Mouse (Mus musculus) MEL (cell line): ENCODE results near the gene Ttc9. TPM values are rescaled to one million over a fixed set of nuclear protein-coding genes. Genes with fewer than 3 reads are reported as not detected.

ENCODE experiments used
- DNase-seq: peaks from one replicate; pipeline ENCODE4 v3.0.0; 2011; ENCODE audit warnings: low read depth, low spot score
- H3K27ac ChIP-seq: 2 replicates; pipeline ENCODE4 v1.5.1; 2012; ENCODE audit warnings: low read depth, mild to moderate bottlenecking, control low read depth, low read length, moderate library complexity; ENCODE audit not compliant: control insufficient read depth
- H3K27me3 ChIP-seq, 2 experiments: fragments of 150-350 bp in 1 of 2; sonication (generic) in 1 of 2; 2 replicates each; pipeline ENCODE4 v1.6.1; 2012; ENCODE audit warnings: low read length in 2 of 2, mild to moderate bottlenecking in 2 of 2, improper control_type of control experiment in 1 of 2, moderate library complexity in 1 of 2; ENCODE audit not compliant: insufficient read depth in 2 of 2, control insufficient read depth in 1 of 2
- H3K36me3 ChIP-seq, 2 experiments: 2 replicates each; pipeline ENCODE4 v1.6.1; 2012 to 2014; ENCODE audit warnings: low read length in 2 of 2, improper control_type of control experiment in 1 of 2, inconsistent platforms in 1 of 2, mild to moderate bottlenecking in 1 of 2; ENCODE audit not compliant: insufficient read depth in 2 of 2, control insufficient read depth in 1 of 2
- H3K4me1 ChIP-seq, 2 experiments: fragments of 150-350 bp in 1 of 2; sonication (generic) in 1 of 2; 2 replicates each; pipeline ENCODE4 v1.6.1; 2012; ENCODE audit warnings: low read length in 2 of 2, improper control_type of control experiment in 1 of 2, mild to moderate bottlenecking in 1 of 2; ENCODE audit not compliant: insufficient read depth in 2 of 2, control insufficient read depth in 1 of 2
- H3K4me3 ChIP-seq, 2 experiments: fragments of 150-350 bp in 1 of 2; sonication (generic) in 1 of 2; 2 replicates each; pipeline ENCODE4 v1.5.1; 2012; ENCODE audit warnings: low read depth in 2 of 2, low read length in 2 of 2, mild to moderate bottlenecking in 2 of 2, moderate library complexity in 2 of 2, control low read depth in 1 of 2, improper control_type of control experiment in 1 of 2; ENCODE audit not compliant: control insufficient read depth in 1 of 2, insufficient read depth in 1 of 2
- H3K79me2 ChIP-seq: 2 replicates; pipeline ENCODE4 v1.6.1; 2012; ENCODE audit warnings: mild to moderate bottlenecking, low read length, moderate library complexity; ENCODE audit not compliant: control insufficient read depth, poor library complexity, insufficient read depth
- H3K9ac ChIP-seq: 2 replicates; pipeline ENCODE4 v1.6.1; 2012; ENCODE audit warnings: low read depth, mild to moderate bottlenecking, control low read depth, low read length, moderate library complexity; ENCODE audit not compliant: control insufficient read depth, poor library complexity, severe bottlenecking
- H3K9me3 ChIP-seq: fragments of 150-350 bp; sonication (generic); replicated peaks from 2 replicates; pipeline ENCODE4 v1.6.1; 2012; ENCODE audit warnings: mild to moderate bottlenecking, low read length, improper control_type of control experiment, moderate library complexity; ENCODE audit not compliant: insufficient read depth
- BHLHE40 ChIP-seq: IDR thresholded peaks from 2 replicates; pipeline ENCODE4 v1.6.1; 2012; ENCODE audit warnings: low read depth, mild to moderate bottlenecking, inconsistent platforms, low read length, improper control_type of control experiment, borderline replicate concordance
- CHD1 ChIP-seq: IDR thresholded peaks from 2 replicates; pipeline ENCODE4 v1.6.1; 2012; ENCODE audit warnings: low read depth, mild to moderate bottlenecking, inconsistent platforms, low read length, improper control_type of control experiment
- CTCF ChIP-seq, 3 experiments: IDR thresholded peaks in 2 of 3; conservative IDR thresholded peaks in 1 of 3; 2 replicates each; pipeline ENCODE4 v1.5.1; 2011 to 2012; ENCODE audit warnings: low read length in 3 of 3, low read depth in 2 of 3, mild to moderate bottlenecking in 2 of 3, improper control_type of control experiment in 1 of 3, inconsistent platforms in 1 of 3, mixed read lengths in 1 of 3, moderate library complexity in 1 of 3; ENCODE audit not compliant: control insufficient read depth in 1 of 3, insufficient read depth in 1 of 3, poor library complexity in 1 of 3, severe bottlenecking in 1 of 3
- E2F4 ChIP-seq: IDR thresholded peaks from 2 replicates; pipeline ENCODE4 v1.6.1; 2011; ENCODE audit warnings: low read depth, low read length, improper control_type of control experiment, borderline replicate concordance
- ELF1 ChIP-seq: IDR thresholded peaks from 2 replicates; pipeline ENCODE4 v1.6.1; 2014; ENCODE audit warnings: low read depth, mild to moderate bottlenecking, inconsistent platforms, low read length, improper control_type of control experiment, moderate library complexity
- EP300 ChIP-seq, 2 experiments: IDR thresholded peaks; 2 replicates each; pipeline ENCODE4 v1.6.1; 2011; ENCODE audit warnings: improper control_type of control experiment in 2 of 2, low read length in 2 of 2, low read depth in 1 of 2, mild to moderate bottlenecking in 1 of 2
- ETS1 ChIP-seq: IDR thresholded peaks from 2 replicates; pipeline ENCODE4 v1.6.1; 2012; ENCODE audit warnings: low read depth, mild to moderate bottlenecking, inconsistent platforms, low read length, improper control_type of control experiment, moderate library complexity
- GATA1 ChIP-seq: IDR thresholded peaks from 2 replicates; pipeline ENCODE4 v1.6.1; 2011; ENCODE audit warnings: low read depth, low read length, improper control_type of control experiment
- HCFC1 ChIP-seq: IDR thresholded peaks from 2 replicates; pipeline ENCODE4 v1.6.1; 2012; ENCODE audit warnings: low read depth, mild to moderate bottlenecking, inconsistent platforms, low read length, improper control_type of control experiment, moderate library complexity
- JUND ChIP-seq: IDR thresholded peaks from 2 replicates; pipeline ENCODE4 v1.6.1; 2011; ENCODE audit warnings: low read depth, mild to moderate bottlenecking, improper control_type of control experiment, low read length
- KAT2A ChIP-seq: conservative IDR thresholded peaks from 2 replicates; pipeline ENCODE4 v1.6.1; 2012; ENCODE audit warnings: low read depth, low read length, improper control_type of control experiment, inconsistent platforms
- MAX ChIP-seq: IDR thresholded peaks from 2 replicates; pipeline ENCODE4 v1.6.1; 2011; ENCODE audit warnings: low read length, improper control_type of control experiment
- MXI1 ChIP-seq: IDR thresholded peaks from 2 replicates; pipeline ENCODE4 v1.6.1; 2011; ENCODE audit warnings: mild to moderate bottlenecking, low read depth, low read length, improper control_type of control experiment
- MYB ChIP-seq: IDR thresholded peaks from 2 replicates; pipeline ENCODE4 v1.6.1; 2011; ENCODE audit warnings: mild to moderate bottlenecking, low read depth, low read length, improper control_type of control experiment
- MYC ChIP-seq: IDR thresholded peaks from 2 replicates; pipeline ENCODE4 v1.6.1; 2011; ENCODE audit warnings: low read depth, mild to moderate bottlenecking, low read length, improper control_type of control experiment, moderate library complexity
- NELFE ChIP-seq: IDR thresholded peaks from 2 replicates; pipeline ENCODE4 v1.6.1; 2011; ENCODE audit warnings: low read depth, low read length, improper control_type of control experiment
- POLR2AphosphoS5 ChIP-seq: IDR thresholded peaks from 2 replicates; pipeline ENCODE4 v1.6.1; 2012; ENCODE audit warnings: low read depth, borderline replicate concordance, mild to moderate bottlenecking, inconsistent platforms, low read length, moderate library complexity, mixed read lengths
- RCOR1 ChIP-seq: IDR thresholded peaks from 2 replicates; pipeline ENCODE4 v1.6.1; 2012; ENCODE audit warnings: low read depth, mild to moderate bottlenecking, inconsistent platforms, low read length, improper control_type of control experiment
- SIN3A ChIP-seq: IDR thresholded peaks from 2 replicates; pipeline ENCODE4 v1.6.1; 2012; ENCODE audit warnings: low read length, improper control_type of control experiment, inconsistent platforms
- SMC3 ChIP-seq: IDR thresholded peaks from 2 replicates; pipeline ENCODE4 v1.6.1; 2011; ENCODE audit warnings: low read depth, low read length, improper control_type of control experiment
- TAL1 ChIP-seq: IDR thresholded peaks from 2 replicates; pipeline ENCODE4 v1.6.1; 2012; ENCODE audit warnings: mild to moderate bottlenecking, inconsistent platforms, low read length, moderate library complexity, mixed read lengths
- TBP ChIP-seq: IDR thresholded peaks from 2 replicates; pipeline ENCODE4 v1.8.0; 2011; ENCODE audit warnings: low read depth, low read length, improper control_type of control experiment
- TCF12 ChIP-seq: IDR thresholded peaks from 2 replicates; pipeline ENCODE4 v1.6.1; 2014; ENCODE audit warnings: low read depth, mild to moderate bottlenecking, inconsistent platforms, low read length, improper control_type of control experiment, moderate library complexity
- UBTF ChIP-seq: IDR thresholded peaks from 2 replicates; pipeline ENCODE4 v1.6.1; 2012; ENCODE audit warnings: low read depth, mild to moderate bottlenecking, inconsistent platforms, low read length, improper control_type of control experiment, moderate library complexity, borderline replicate concordance; ENCODE audit not compliant: insufficient read depth
- USF1 ChIP-seq: IDR thresholded peaks from 2 replicates; pipeline ENCODE4 v1.6.1; 2014; ENCODE audit warnings: low read depth, mild to moderate bottlenecking, inconsistent platforms, low read length, improper control_type of control experiment, moderate library complexity
- ZKSCAN1 ChIP-seq: IDR thresholded peaks from 2 replicates; pipeline ENCODE4 v1.6.1; 2012; ENCODE audit warnings: low read depth, mild to moderate bottlenecking, inconsistent platforms, low read length, improper control_type of control experiment, moderate library complexity
- polyA plus RNA-seq, 2 experiments: library from polyadenylated mRNA; stranded (reverse) in 1 of 2; unstranded in 1 of 2; fragments of >175 nt in 1 of 2; fragments of >200 nt in 1 of 2; gene quantifications; 2 replicates each; pipeline versions ENCODE4 v1.2.1 to v1.2.4; 2012; ENCODE audit warnings: low replicate concordance in 2 of 2, low read depth in 1 of 2; ENCODE audit not compliant: insufficient read length in 2 of 2, insufficient read depth in 1 of 2, missing spikeins in 1 of 2
- total RNA-seq: library from RNA; depleted of rRNA; stranded (reverse); fragments of 300-350 nt; gene quantifications from 2 replicates; pipeline ENCODE4 v1.2.3, GENCODE M21; 2012

The Ttc9 gene
- total and polyA plus RNA-seq, 3 experiments, result not detected

- TF ChIP-seq MYB, result no peak
- TF ChIP-seq CTCF (IDR thresholded peaks at IDR 0.05 in 2 of 3, conservative IDR thresholded peaks at IDR 0.05 in 1 of 3; ENCODE audit: control insufficient read depth in 1 of 3, insufficient read depth in 1 of 3, low read depth in 2 of 3, low read length in 3 of 3, poor library complexity in 1 of 3, severe bottlenecking in 1 of 3), result no peak
- TF ChIP-seq HCFC1, result peak; percentile 99
- TF ChIP-seq SMC3, result no peak
- TF ChIP-seq MYC, result 0 out of 2 replicates have a peak, but pooled peaks have one; percentile 41
- TF ChIP-seq KAT2A, result peak; percentile 90
- TF ChIP-seq USF1, result peak; percentile 39; the same call in 1 of the 2 replicates
- peak; percentile 99 for TF ChIP-seq SIN3A
- peak; percentile 53; the same call in 1 of the 2 replicates for TF ChIP-seq ZKSCAN1
- peak in 1 of 2 experiments; percentile 69; a peak in 2 of 4 replicates for TF ChIP-seq EP300 (IDR thresholded peaks at IDR 0.05; ENCODE audit: low read depth in 1 of 2, low read length in 2 of 2)
- TF ChIP-seq BHLHE40, result no peak
- peak; percentile 73 for TF ChIP-seq NELFE
- TF ChIP-seq MAX, result no peak; the same call in 1 of the 2 replicates
- peak; percentile 90 for TF ChIP-seq MXI1
- TF ChIP-seq RCOR1, result no peak; the same call in 1 of the 2 replicates
- no peak for TF ChIP-seq POLR2AphosphoS5
Measured at GRCm38 (mm10) chr12:81594902-81595671, 36.0 kb upstream of the Ttc9 start, which contains the start of gene Med6 (continued).

GRCm38 (mm10) chr12:81596547-81597262, 34.3 kb upstream of the Ttc9 start:
- Histone ChIP-seq H3K9ac (peak overlapping the region; percentile 37), H3K27me3 (peaks cover 3 to 4% of the 10 kb centered on the region in 2 experiments), H3K36me3 (peaks cover 0 to 15% of the 10 kb centered on the region in 2 experiments; a peak in 2 of 4 replicates), H3K4me1 (peaks cover 5 to 7% of the 10 kb centered on the region in 2 experiments; a peak in 3 of 4 replicates), H3K9me3 (no peaks in the 10 kb centered on the region), H3K27ac (peak overlapping the region; percentile 62), H3K4me3 (peak overlapping the region; percentile 18 to 25), H3K79me2 (peaks cover 9% of the 10 kb centered on the region)
- DNase-seq, result peak; percentile 59
- TF ChIP-seq TCF12 (peak; percentile 43; the same call in 1 of the 2 replicates), TBP (no peak), E2F4 (no peak), JUND (no peak), CTCF (IDR thresholded peaks at IDR 0.05 in 2 of 3, conservative IDR thresholded peaks at IDR 0.05 in 1 of 3; ENCODE audit: control insufficient read depth in 1 of 3, insufficient read depth in 1 of 3, low read depth in 2 of 3, low read length in 3 of 3, poor library complexity in 1 of 3, severe bottlenecking in 1 of 3) (no peak), ELF1 (no peak), GATA1 (peak; percentile 38; the same call in 1 of the 2 replicates), UBTF (no peak), RCOR1 (0 out of 2 replicates have a peak, but pooled peaks have one; percentile 6), TAL1 (0 out of 2 replicates have a peak, but pooled peaks have one; percentile 24), EP300 (IDR thresholded peaks at IDR 0.05; ENCODE audit: low read depth in 1 of 2, low read length in 2 of 2) (peak; percentile 53 to 61), ETS1 (0 out of 2 replicates have a peak, but pooled peaks have one; percentile 8), CHD1 (no peak), SMC3 (no peak)
